Mouse (Mus musculus) CH12.LX (cell line): Measurements from ENCODE around the gene Noc3l. TPM values are rescaled to one million over a fixed set of nuclear protein-coding genes. Genes with fewer than 3 reads are reported as not detected.
A peak's percentile ranks its signal among the peaks of the same experiment; 100 is the strongest.

ENCODE experiments used
- DNase-seq: peaks from one replicate; pipeline ENCODE4 v3.0.0-alpha.2; 2013; ENCODE audit errors: extremely low read depth
- H3K27ac ChIP-seq: 2 replicates; pipeline ENCODE4 v1.5.1; 2012; ENCODE audit warnings: low read depth, mild to moderate bottlenecking, control low read depth, moderate library complexity; ENCODE audit not compliant: insufficient read depth
- H3K27me3 ChIP-seq: replicated peaks from 2 replicates; pipeline ENCODE3; 2012; ENCODE audit warnings: inconsistent platforms
- H3K36me3 ChIP-seq, 2 experiments: replicated peaks in 1 of 2; 2 replicates each; pipeline versions ENCODE3 to v1.6.1; 2012; ENCODE audit warnings: inconsistent platforms in 1 of 2, low read length in 1 of 2, mild to moderate bottlenecking in 1 of 2, mixed read lengths in 1 of 2, moderate library complexity in 1 of 2; ENCODE audit not compliant: control insufficient read depth in 1 of 2, insufficient read depth in 1 of 2
- H3K4me1 ChIP-seq, 2 experiments: 2 replicates each; pipeline ENCODE4 v1.6.1; 2012; ENCODE audit warnings: inconsistent platforms in 1 of 2, moderate library complexity in 1 of 2; ENCODE audit not compliant: insufficient read depth in 2 of 2, control insufficient read depth in 1 of 2
- H3K4me2 ChIP-seq: 2 replicates; pipeline ENCODE4 v1.6.1; 2012; ENCODE audit warnings: low read depth, mild to moderate bottlenecking, control low read depth; ENCODE audit not compliant: poor library complexity, insufficient read depth, severe bottlenecking
- H3K4me3 ChIP-seq, 3 experiments: fragments of 150-350 bp in 1 of 3; sonication (generic) in 1 of 3; replicated peaks in 1 of 3; 2 replicates each; pipeline versions ENCODE3 to v1.5.1; 2011 to 2012; ENCODE audit warnings: low read depth in 2 of 3, low read length in 2 of 3, mild to moderate bottlenecking in 2 of 3, moderate library complexity in 2 of 3, control low read depth in 1 of 3, improper control_type of control experiment in 1 of 3, inconsistent platforms in 1 of 3, mixed read lengths in 1 of 3; ENCODE audit not compliant: poor library complexity in 1 of 3
- H3K79me2 ChIP-seq: replicated peaks from 2 replicates; pipeline ENCODE4 v1.6.1; 2012; ENCODE audit warnings: mild to moderate bottlenecking, moderate library complexity; ENCODE audit not compliant: control insufficient read depth, poor library complexity, insufficient read depth, severe bottlenecking; ENCODE audit errors: extremely low read depth
- H3K9ac ChIP-seq: 2 replicates; pipeline ENCODE4 v1.6.1; 2012; ENCODE audit warnings: low read depth, mild to moderate bottlenecking, control low read depth, moderate library complexity; ENCODE audit not compliant: insufficient read depth
- H3K9me3 ChIP-seq: replicated peaks from 2 replicates; pipeline ENCODE3; 2012; ENCODE audit warnings: low read length, inconsistent platforms, mixed read lengths
- CHD1 ChIP-seq: IDR thresholded peaks from 2 replicates; pipeline ENCODE4 v1.6.1; 2012; ENCODE audit warnings: low read depth, low read length, improper control_type of control experiment, inconsistent platforms
- CHD2 ChIP-seq: IDR thresholded peaks from 2 replicates; pipeline ENCODE4 v1.6.1; 2011; ENCODE audit warnings: low read length, improper control_type of control experiment
- GABPA ChIP-seq: IDR thresholded peaks from 2 replicates; pipeline ENCODE4 v1.6.1; 2012; ENCODE audit warnings: low read depth, low read length, improper control_type of control experiment, inconsistent platforms; ENCODE audit not compliant: insufficient replicate concordance
- IRF4 ChIP-seq: IDR thresholded peaks from 2 replicates; pipeline ENCODE4 v1.6.1; 2014; ENCODE audit warnings: low read depth, mild to moderate bottlenecking, inconsistent platforms, low read length, improper control_type of control experiment
- JUND ChIP-seq: conservative IDR thresholded peaks from 2 replicates; pipeline ENCODE4 v1.6.1; 2011; ENCODE audit warnings: low read depth, low read length, improper control_type of control experiment
- MAFK ChIP-seq: IDR thresholded peaks from 2 replicates; pipeline ENCODE4 v1.6.1; 2011; ENCODE audit warnings: low read length, improper control_type of control experiment; ENCODE audit not compliant: insufficient replicate concordance
- MEF2A ChIP-seq: IDR thresholded peaks from 2 replicates; pipeline ENCODE4 v1.6.1; 2014; ENCODE audit warnings: low read depth, mild to moderate bottlenecking, inconsistent platforms, low read length, improper control_type of control experiment, borderline replicate concordance
- MXI1 ChIP-seq: IDR thresholded peaks from 2 replicates; pipeline ENCODE4 v1.6.1; 2011; ENCODE audit warnings: mild to moderate bottlenecking, low read depth, low read length, improper control_type of control experiment
- POLR2A ChIP-seq: IDR thresholded peaks from 2 replicates; pipeline ENCODE4 v1.6.1; 2011; ENCODE audit warnings: low read depth, mild to moderate bottlenecking, improper control_type of control experiment, low read length
- SIN3A ChIP-seq: IDR thresholded peaks from 2 replicates; pipeline ENCODE4 v1.6.1; 2012; ENCODE audit warnings: low read length, improper control_type of control experiment, inconsistent platforms
- ZC3H11A ChIP-seq: IDR thresholded peaks from 2 replicates; pipeline ENCODE4 v1.6.1; 2012; ENCODE audit warnings: low read depth, mild to moderate bottlenecking, inconsistent platforms, low read length, improper control_type of control experiment
- ZKSCAN1 ChIP-seq: IDR thresholded peaks from 2 replicates; pipeline ENCODE4 v1.6.1; 2012; ENCODE audit warnings: low read depth, inconsistent platforms, low read length, improper control_type of control experiment, borderline replicate concordance
- ZMIZ1 ChIP-seq: IDR thresholded peaks from 2 replicates; pipeline ENCODE4 v1.6.1; 2012; ENCODE audit warnings: low read depth, mild to moderate bottlenecking, inconsistent platforms, low read length, improper control_type of control experiment
- dilution Hi-C: fragments of 300-500 bp; cut with MboI; formaldehyde crosslinking; loops from 2 replicates; pipeline ENCODE4 v1.14.3; 2020; ENCODE audit warnings: low sequenced_read_pairs; ENCODE audit not compliant: extremely low pct_unique_long_range_greater_than_20kb, extremely low pct_ligation_motif_present
- in situ Hi-C: fragments of 300-500 bp; cut with MboI; formaldehyde crosslinking; loops from 3 replicates; pipeline ENCODE4 v1.14.3; 2019; ENCODE audit warnings: low sequenced_read_pairs, low pct_ligation_motif_present, low pct_unique_long_range_greater_than_20kb, mixed read lengths
- polyA plus RNA-seq: library from polyadenylated mRNA; unstranded; fragments of >175 nt; gene quantifications from 2 replicates; pipeline ENCODE4 v1.2.1, GENCODE M21; 2012; ENCODE audit warnings: low read depth; ENCODE audit not compliant: insufficient read length
- total RNA-seq, 2 experiments: library from RNA; depleted of rRNA; stranded (reverse); fragments of 300-350 nt in 1 of 2; fragments of >200 nt in 1 of 2; gene quantifications; 2 replicates each; pipeline ENCODE4 v1.2.3; 2012 to 2014

Noc3l gene
- total and polyA plus RNA-seq, 3 experiments, result 15.1 to 38.3 (median 34.9) TPM

DNA sequence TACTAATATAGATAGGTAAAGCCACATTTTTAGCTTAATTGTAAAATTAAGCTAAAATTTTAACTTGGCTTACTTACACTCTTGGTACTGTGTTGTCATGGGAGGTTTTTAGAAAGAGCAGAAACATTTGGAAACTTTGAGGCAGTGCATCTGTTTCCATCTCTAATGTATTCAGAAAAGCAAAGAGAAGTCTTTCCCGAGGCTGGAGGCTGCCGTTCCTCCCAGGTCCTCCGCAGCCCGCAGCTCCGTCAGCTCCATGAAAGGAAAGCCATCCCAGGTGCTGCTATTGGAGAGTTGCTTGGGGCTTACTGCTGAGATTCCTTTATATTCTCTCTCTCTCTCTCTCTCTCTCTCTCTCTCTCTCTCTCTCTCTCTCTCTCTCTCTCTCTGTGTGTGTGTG, 25.8 kb upstream of the Noc3l start:
- H3K27ac ChIP-seq, result no peak overlapping the region
- no peak for TF ChIP-seq IRF4
- no peak for TF ChIP-seq MXI1
- no peak for TF ChIP-seq ZMIZ1
- TF ChIP-seq POLR2A, result no peak
- no peak for TF ChIP-seq GABPA
- TF ChIP-seq SIN3A, result no peak
- TF ChIP-seq ZKSCAN1, result no peak
- TF ChIP-seq MAFK, result no peak
- H3K79me2 ChIP-seq, result no peaks in the 10 kb centered on the region
- H3K4me1 ChIP-seq, result peaks cover 0 to 2% of the 10 kb centered on the region in 2 experiments; a peak in 1 of 4 replicates
- H3K4me3 ChIP-seq, result no peak overlapping the region
- dilution Hi-C loops, result no loop called here
- H3K9ac ChIP-seq, result no peak overlapping the region
- no peaks in the 10 kb centered on the region for H3K27me3 ChIP-seq
- no peaks in the 10 kb centered on the region for H3K36me3 ChIP-seq
- in situ Hi-C loops, result no loop called here
- no peaks in the 10 kb centered on the region for H3K9me3 ChIP-seq
- H3K4me2 ChIP-seq, result no peak overlapping the region
- DNase-seq, result no peak

DNA sequence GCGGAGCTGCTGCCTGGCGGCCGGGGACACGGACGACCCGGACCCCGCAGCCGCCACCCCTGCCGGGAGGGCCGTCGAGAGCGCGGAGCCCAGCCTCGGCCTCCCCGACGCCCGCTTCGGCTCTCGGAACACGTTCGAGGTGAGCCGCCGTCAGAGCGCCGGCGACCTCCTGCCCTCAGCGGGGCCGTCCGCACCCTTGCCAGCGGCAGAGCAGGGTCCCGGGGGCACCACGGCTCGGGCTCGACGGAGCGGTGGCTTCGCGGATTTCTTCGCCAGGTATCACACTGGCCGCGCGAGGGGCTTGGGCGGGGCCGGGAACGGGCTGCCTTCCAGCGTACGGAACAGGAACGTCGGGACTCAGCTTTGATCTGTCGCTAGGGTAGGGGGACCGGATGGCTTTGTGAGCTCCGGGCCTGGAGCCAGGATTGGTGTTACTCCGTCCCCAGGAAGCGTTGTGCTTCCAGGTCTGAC, 18.2 kb upstream of the Noc3l start:
- Histone ChIP-seq H3K79me2 (no peaks in the 10 kb centered on the region), H3K27ac (no peak overlapping the region), H3K9ac (peak overlapping the region; percentile 47; the same call in 1 of the 2 replicates), H3K9me3 (no peaks in the 10 kb centered on the region), H3K4me1 (peaks cover 5 to 9% of the 10 kb centered on the region in 2 experiments; a peak in 3 of 4 replicates), H3K27me3 (no peaks in the 10 kb centered on the region), H3K4me2 (peak overlapping the region; percentile 24; the same call in 1 of the 2 replicates), H3K36me3 (no peaks in the 10 kb centered on the region), H3K4me3 (peak overlapping the region; percentile 54 to 81 (median 78))
- in situ Hi-C loops, result no loop called here
- dilution Hi-C loops, result no loop called here
- DNase-seq, result no peak
- TF ChIP-seq POLR2A (no peak), CHD1 (no peak), JUND (no peak), CHD2 (no peak), ZC3H11A (no peak), MEF2A (no peak)
